Mouse (Mus musculus): ENCODE measurements around the gene Adat1.

DNA sequence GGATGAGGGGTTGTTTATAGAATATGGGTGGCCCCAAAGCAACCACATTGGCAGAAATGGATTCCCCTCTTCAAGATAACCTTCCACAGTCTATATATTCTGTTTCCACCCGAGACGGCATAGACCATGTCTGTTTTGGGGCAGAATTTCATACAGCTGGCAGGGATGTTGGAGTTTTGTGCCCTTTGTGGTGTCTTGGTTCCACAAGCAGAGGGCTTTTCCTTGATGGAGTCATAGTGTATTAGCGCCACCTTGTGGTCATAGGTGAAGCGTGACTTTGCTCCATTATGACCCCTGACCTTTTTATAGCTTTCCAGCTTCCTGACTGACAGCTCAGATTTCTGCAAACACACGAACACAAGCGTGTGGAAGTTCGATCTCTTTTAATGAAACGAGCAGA lies 42.5 kb upstream of the Adat1 start:
- TF ChIP-seq POLR2A (IDR thresholded peaks at IDR 0.05; ENCODE audit: low read depth, low read length) (no peak), CTCF (IDR thresholded peaks at IDR 0.05; ENCODE audit: extremely low read depth, insufficient read length, insufficient replicate concordance, low read depth, low read length) (peak; percentile 43; the same call in 1 of the 2 replicates)

All from small intestine, adult 2 months (tissue).